Mouse (Mus musculus) small intestine, adult 2 months (tissue): ENCODE results near the gene Acpp. TPM values are rescaled to one million over a fixed set of nuclear protein-coding genes. Genes with fewer than 3 reads are reported as not detected.

Source experiments
- H3K27ac ChIP-seq: fragments of 200-500 bp; 2 replicates; pipeline ENCODE4 v1.5.1; 2012; ENCODE audit warnings: low read depth, low read length, control low read depth, inconsistent platforms; ENCODE audit not compliant: insufficient read depth
- H3K27me3 ChIP-seq: fragments of 200-500 bp; 2 replicates; pipeline ENCODE4 v1.6.1; 2012; ENCODE audit warnings: mild to moderate bottlenecking, moderate library complexity, low read length, inconsistent platforms; ENCODE audit not compliant: control insufficient read depth, insufficient read depth
- H3K36me3 ChIP-seq: fragments of 200-500 bp; 2 replicates; pipeline ENCODE4 v1.6.1; 2012; ENCODE audit warnings: mild to moderate bottlenecking, low read length, control low read depth, inconsistent platforms; ENCODE audit not compliant: control insufficient read depth, insufficient read depth
- H3K4me1 ChIP-seq: fragments of 200-500 bp; 2 replicates; pipeline ENCODE4 v1.6.1; 2012; ENCODE audit warnings: low read length, inconsistent platforms, mixed read lengths; ENCODE audit not compliant: control insufficient read depth, insufficient read depth, insufficient read length
- H3K4me3 ChIP-seq: fragments of 200-500 bp; 2 replicates; pipeline ENCODE4 v1.5.1; 2012; ENCODE audit warnings: low read depth, mild to moderate bottlenecking, control low read depth, inconsistent platforms, low read length, moderate library complexity
- CTCF ChIP-seq: fragments of 200-500 bp; IDR thresholded peaks from 2 replicates; pipeline ENCODE4 v1.5.1; 2012; ENCODE audit warnings: low read depth, mild to moderate bottlenecking, control low read depth, inconsistent platforms, low read length, moderate library complexity, mixed read lengths; ENCODE audit not compliant: insufficient replicate concordance, insufficient read length; ENCODE audit errors: extremely low read depth
- POLR2A ChIP-seq: fragments of 200-500 bp; IDR thresholded peaks from 2 replicates; pipeline ENCODE4 v1.6.1; 2012; ENCODE audit warnings: low read depth, mild to moderate bottlenecking, control low read depth, inconsistent platforms, low read length, moderate library complexity
- WGBS: fragments of 180-500 bp; shearing (Covaris S2); methylation state at CpG from one replicate; pipeline ENCODE4 v1.1.7; 2018; 5-methylcytosine and 5-hydroxymethylcytosine counted together
- polyA plus RNA-seq: library from polyadenylated mRNA; depleted of rRNA; stranded (reverse); fragments of >200 nt; gene quantifications from 2 replicates; pipeline ENCODE4 v1.2.3, GENCODE M21; 2012

Acpp gene
- polyA plus RNA-seq, 1 experiment, result 10.5 TPM

DNA sequence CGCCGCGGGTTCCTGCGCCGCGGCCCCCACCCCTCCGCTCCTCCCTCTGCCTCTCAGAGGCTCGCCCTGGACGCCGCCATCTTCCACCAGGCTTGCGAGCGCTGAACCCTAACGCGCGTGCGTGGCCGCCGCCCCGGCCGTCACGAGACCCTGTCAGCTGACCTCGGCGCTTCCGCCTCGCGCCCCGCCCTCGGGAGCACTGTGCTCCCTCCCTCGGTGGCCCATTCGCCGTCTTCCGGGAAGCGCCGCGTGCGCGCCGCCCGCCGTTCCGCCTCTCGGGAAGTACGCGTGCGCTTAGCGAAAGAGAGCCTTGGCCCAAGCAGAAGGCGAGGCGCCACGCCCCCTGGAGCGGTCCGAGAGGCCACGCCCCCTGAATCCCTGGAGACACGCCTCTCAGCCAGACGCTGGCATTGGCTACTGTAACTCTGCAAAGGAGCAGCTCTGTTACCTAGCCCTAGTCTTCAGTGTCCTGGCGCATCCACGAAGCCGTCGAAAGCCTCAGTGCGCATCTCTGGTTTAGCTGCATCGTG is 74.7 kb downstream of the Acpp start, which contains the start of gene Dnajc13:
Gene Dnajc13 (minus strand): TSS at position 108 of the 530 bp plus-strand sequence.
- Histone ChIP-seq H3K27me3 (no peaks in the 10 kb centered on the region), H3K36me3 (0 out of 2 replicates have a peak, but pooled peaks cover 1% of the 10 kb centered on the region), H3K27ac (peak within 1 kb of the TSS; percentile 72), H3K4me1 (peaks cover 2% of the 10 kb centered on the region; the same call in 1 of the 2 replicates), H3K4me3 (peak within 1 kb of the TSS; percentile 85)
- TF ChIP-seq CTCF, result no peak
- TF ChIP-seq POLR2A, result peak; percentile 64; the same call in 1 of the 2 replicates
- WGBS, result 1% methylated on average over 55 of the region's 60 CpGs

DNA sequence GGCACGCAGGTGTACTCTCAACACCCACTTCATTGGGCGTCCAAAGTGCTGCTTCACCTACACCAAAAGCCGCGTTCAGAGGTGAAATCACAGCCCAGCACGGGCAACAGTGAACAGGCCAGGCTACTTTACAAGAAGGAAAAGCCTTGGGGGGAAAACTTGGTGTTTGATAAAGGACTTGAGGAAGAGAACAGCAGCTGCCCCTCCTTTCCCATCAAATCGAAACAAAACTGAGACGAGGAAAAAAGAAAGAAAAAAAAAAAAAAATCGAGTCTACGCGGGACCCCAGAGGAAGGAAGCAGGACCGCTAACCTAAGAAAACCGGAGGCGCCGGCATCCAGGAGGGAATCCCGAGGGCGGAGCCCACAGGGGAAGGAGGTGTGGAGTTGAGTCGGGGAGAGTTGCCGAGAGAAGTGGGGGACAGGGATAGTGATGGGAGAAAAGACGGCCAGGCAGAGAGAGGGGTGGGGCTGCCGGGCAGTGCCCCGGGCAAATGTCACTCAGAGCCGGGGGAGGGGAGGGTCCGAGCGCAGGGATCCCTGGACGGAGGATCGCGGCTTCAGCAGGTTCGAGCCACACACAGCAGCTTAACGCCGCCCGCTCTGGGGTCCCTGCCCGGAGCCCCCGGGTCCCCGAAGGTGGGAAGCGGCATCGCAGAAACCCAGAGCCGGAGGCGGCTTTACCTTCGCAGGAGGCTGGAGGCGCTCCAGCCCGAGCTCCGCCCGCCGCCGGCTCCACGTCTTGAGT is 75.4 kb downstream of the Acpp start:
- Histone ChIP-seq H3K27me3 (no peaks in the 10 kb centered on the region), H3K4me3 (peak overlapping the region; percentile 85), H3K36me3 (0 out of 2 replicates have a peak, but pooled peaks cover 1% of the 10 kb centered on the region), H3K27ac (peak overlapping the region; percentile 57), H3K4me1 (peaks cover 2% of the 10 kb centered on the region; the same call in 1 of the 2 replicates)
- 2% methylated on average over 46 of the region's 46 CpGs for WGBS
- TF ChIP-seq POLR2A (no peak), CTCF (no peak)

DNA sequence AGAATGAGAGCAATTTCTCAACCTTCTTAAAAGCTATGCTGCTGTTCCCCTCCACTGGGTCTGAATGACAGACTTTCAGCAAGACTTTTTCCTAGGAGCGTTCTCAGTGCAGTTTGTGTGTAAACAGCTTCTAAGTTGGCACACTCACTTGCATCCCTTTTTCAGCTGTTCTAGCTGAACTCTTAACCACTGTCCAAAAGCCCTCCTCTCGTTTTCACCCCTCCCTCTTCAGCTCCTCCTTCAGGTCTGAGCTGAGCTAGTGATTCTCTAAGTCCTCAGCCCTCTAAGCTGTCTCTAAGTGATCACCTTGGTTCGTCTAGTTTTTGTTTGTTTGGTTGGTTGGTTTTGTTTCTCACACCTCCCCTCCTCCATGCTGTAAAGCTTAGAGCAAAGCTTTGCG is 77.2 kb downstream of the Acpp start:
- H3K27me3 ChIP-seq, result no peaks in the 10 kb centered on the region
- TF ChIP-seq POLR2A (no peak), CTCF (no peak)
- H3K4me3 ChIP-seq, result no peak overlapping the region
- 0 out of 2 replicates have a peak, but pooled peaks cover 1% of the 10 kb centered on the region for H3K36me3 ChIP-seq
- 40% methylated on average over 4 of the region's 4 CpGs for WGBS
- peaks cover 2% of the 10 kb centered on the region; the same call in 1 of the 2 replicates for H3K4me1 ChIP-seq
- no peak overlapping the region for H3K27ac ChIP-seq

DNA sequence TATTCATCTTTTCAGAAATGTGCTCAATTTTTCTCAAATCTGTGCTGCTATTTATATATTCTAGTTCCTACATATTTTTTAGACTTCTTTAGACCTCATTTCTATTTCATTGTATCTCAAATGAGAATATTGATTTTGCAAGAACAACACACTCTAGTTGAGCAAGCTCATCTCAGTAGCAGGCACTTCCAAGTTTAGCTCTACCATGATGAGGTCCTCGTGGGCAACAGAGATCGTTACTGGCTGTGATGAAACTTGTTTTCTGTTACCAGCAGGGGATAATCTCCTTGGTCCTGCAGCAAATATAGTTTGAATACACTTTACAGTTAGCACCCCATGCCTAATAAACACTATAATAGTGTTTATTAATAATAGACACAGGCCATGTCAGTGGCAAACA is 81.5 kb downstream of the Acpp start:
- 0 out of 2 replicates have a peak, but pooled peaks cover 1% of the 10 kb centered on the region for H3K36me3 ChIP-seq
- no peak overlapping the region for H3K4me3 ChIP-seq
- H3K27ac ChIP-seq, result no peak overlapping the region
- TF ChIP-seq POLR2A (no peak), CTCF (no peak)
- H3K27me3 ChIP-seq, result no peaks in the 10 kb centered on the region
- peaks cover 3% of the 10 kb centered on the region; the same call in 1 of the 2 replicates for H3K4me1 ChIP-seq
- 72% methylated on average over 2 of the region's 2 CpGs for WGBS

DNA sequence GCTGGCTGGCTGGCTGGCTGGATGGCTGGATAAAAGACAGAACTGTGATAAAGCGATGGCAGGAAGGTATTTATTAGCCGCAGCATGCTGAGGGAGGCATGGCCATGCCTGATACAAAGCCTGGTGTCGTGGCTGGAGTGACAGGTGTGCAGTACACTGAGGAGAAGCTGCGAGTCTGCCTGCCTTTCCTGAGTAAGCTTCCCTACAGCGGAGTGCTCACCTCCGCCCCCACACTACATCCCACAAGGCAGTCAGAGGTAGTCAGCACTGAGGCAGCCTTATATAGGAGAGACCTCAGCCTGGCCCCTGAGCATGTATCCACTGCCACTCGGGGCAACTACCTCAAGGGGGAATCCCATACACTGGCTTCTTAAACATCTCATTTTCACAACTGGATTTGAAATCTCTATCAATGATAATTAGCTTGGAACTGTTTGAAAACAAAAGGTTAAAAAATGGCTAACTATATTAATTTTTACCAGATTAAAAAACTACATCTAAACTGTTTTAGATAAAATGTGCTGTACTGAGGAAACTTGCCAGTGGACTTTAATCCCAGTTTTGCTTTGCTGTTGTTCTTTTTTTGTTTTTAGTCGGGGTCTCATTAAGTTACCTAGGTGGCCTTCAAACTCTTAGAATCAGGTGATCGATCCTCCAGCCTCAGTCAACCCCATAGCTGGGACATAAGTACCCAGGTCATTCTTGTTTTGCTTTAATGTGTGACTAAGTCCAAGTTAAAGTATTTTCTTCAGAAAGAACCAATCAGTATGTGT is 83.0 kb downstream of the Acpp start:
- TF ChIP-seq CTCF, result no peak
- TF ChIP-seq POLR2A, result no peak
- peaks cover 6% of the 10 kb centered on the region; the same call in 1 of the 2 replicates for H3K4me1 ChIP-seq

DNA sequence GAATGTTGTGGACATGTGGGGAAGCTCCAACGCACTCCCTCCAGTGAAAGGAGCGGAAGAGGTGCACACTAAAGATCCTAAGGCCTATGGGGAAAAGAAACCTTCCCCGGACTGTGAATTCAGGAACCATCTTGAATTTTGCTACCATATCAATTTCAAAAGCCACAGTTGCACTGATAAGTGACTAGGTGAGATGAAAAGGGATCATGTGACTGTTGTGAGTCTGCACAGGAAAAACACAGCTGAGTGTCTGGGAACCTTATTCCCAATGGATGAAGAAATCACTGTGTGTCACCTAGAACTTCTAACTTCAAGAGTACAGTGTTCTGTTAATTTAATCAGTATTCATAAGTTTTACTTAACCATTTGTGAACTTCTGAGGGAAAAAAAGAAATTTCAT is 84.9 kb downstream of the Acpp start:
- 79% methylated on average over 3 of the region's 3 CpGs for WGBS
- no peaks in the 10 kb centered on the region for H3K36me3 ChIP-seq

More for the DNA sequence above, 83.0 kb downstream of the Acpp start:
- Histone ChIP-seq H3K27me3 (no peaks in the 10 kb centered on the region), H3K27ac (no peak overlapping the region), H3K4me3 (no peak overlapping the region), H3K36me3 (0 out of 2 replicates have a peak, but pooled peaks cover under 1% of the 10 kb centered on the region)
- WGBS, result 46% methylated on average over 9 of the region's 9 CpGs

More for the DNA sequence above, 84.9 kb downstream of the Acpp start:
- H3K27ac ChIP-seq, result no peak overlapping the region
- H3K27me3 ChIP-seq, result no peaks in the 10 kb centered on the region
- TF ChIP-seq CTCF (no peak), POLR2A (no peak)
- H3K4me1 ChIP-seq, result peaks cover 12% of the 10 kb centered on the region
- no peak overlapping the region for H3K4me3 ChIP-seq
